Mouse (Mus musculus) lung, postnatal 0 days (tissue): Measurements from ENCODE around the gene Gm20388. TPM values are rescaled to one million over a fixed set of nuclear protein-coding genes. Genes with fewer than 3 reads are reported as not detected.

Experiments used
- ATAC-seq: fragments of 200-750 bp; cut with Nextera tagmentation; 2 replicates; pipeline ENCODE4 v1.8.0; 2017; ENCODE audit warnings: moderate library complexity
- DNase-seq: peaks from one replicate; pipeline ENCODE4 v3.0.0-alpha.2; 2016; ENCODE audit warnings: low spot score
- H3K27ac ChIP-seq: fragments of 300-500 bp; sonication (generic); 2 replicates; pipeline ENCODE4 v1.5.1; 2014; ENCODE audit warnings: antibody characterized with exemption, mild to moderate bottlenecking, low read length, mixed read lengths
- H3K27me3 ChIP-seq: fragments of 300-500 bp; sonication (generic); replicated peaks from 2 replicates; pipeline ENCODE4 v1.6.1; 2014; ENCODE audit warnings: low read length, mixed read lengths; ENCODE audit not compliant: insufficient read depth
- H3K36me3 ChIP-seq: fragments of 300-500 bp; sonication (generic); 2 replicates; pipeline ENCODE4 v1.6.1; 2014; ENCODE audit warnings: low read length, mixed read lengths; ENCODE audit not compliant: insufficient read depth
- H3K4me1 ChIP-seq: fragments of 300-500 bp; sonication (generic); 2 replicates; pipeline ENCODE4 v1.6.1; 2014; ENCODE audit warnings: antibody characterized with exemption, low read depth, low read length, mixed read lengths; ENCODE audit not compliant: insufficient read depth
- H3K4me2 ChIP-seq: fragments of 300-500 bp; sonication (generic); replicated peaks from 2 replicates; pipeline ENCODE4 v1.6.1; 2014; ENCODE audit warnings: low read depth, mild to moderate bottlenecking, low read length, moderate library complexity, mixed read lengths
- H3K4me3 ChIP-seq: fragments of 300-500 bp; sonication (generic); 2 replicates; pipeline ENCODE4 v1.5.1; 2014; ENCODE audit warnings: low read depth, low read length
- H3K9ac ChIP-seq: fragments of 300-500 bp; sonication (generic); replicated peaks from 2 replicates; pipeline ENCODE4 v1.6.1; 2014; ENCODE audit warnings: low read depth, mild to moderate bottlenecking
- H3K9me3 ChIP-seq: fragments of 300-500 bp; sonication (generic); 2 replicates; pipeline ENCODE4 v1.6.1; 2016; ENCODE audit warnings: low read length, mixed read lengths
- CTCF ChIP-seq: IDR thresholded peaks from 2 replicates; pipeline ENCODE4 v1.5.1; 2016; ENCODE audit warnings: antibody characterized with exemption, mild to moderate bottlenecking
- EP300 ChIP-seq: IDR thresholded peaks from 2 replicates; pipeline ENCODE4 v1.6.1; 2016; ENCODE audit warnings: antibody characterized with exemption, mild to moderate bottlenecking, control low read depth
- WGBS: fragments of 180-500 bp; shearing (Covaris S2); extraction: QIAGEN DNeasy Blood & Tissue Kit; methylation state at CpG from one replicate; pipeline ENCODE4 v1.1.7; 2014; 5-methylcytosine and 5-hydroxymethylcytosine counted together
- polyA plus RNA-seq: library from polyadenylated mRNA; unstranded; fragments of >200 nt; fragmentation: Nextera tagmentation; extraction: Ambion mirVana; gene quantifications from 2 replicates; pipeline ENCODE4 v1.2.1, GENCODE M21; 2015

The Gm20388 gene
- polyA plus RNA-seq, 1 experiment from 2014 or later, result not detected

DNA sequence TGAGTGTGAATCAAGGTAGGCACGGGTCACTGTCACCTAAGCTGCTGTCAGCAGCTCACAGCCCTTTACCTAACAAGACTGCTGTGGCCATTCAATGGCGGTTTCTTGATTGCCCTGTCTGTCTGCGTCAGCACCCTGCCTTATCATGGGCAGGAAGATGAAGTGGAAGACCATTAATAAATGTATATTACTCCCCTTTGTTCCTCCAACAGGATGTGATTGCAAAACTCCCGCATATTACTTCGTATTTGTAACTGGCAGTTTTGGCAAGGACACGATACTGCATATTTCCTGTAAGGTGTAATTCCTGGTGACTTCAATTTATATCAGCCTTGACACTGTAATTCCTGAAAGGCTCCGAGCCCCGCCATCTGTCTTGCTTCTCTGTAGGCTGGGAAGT, 4330.3 kb downstream of the Gm20388 start:
- H3K4me2 ChIP-seq, result no peak overlapping the region
- no peaks in the 10 kb centered on the region for H3K36me3 ChIP-seq
- 27% methylated on average over 8 of the region's 8 CpGs for WGBS
- no peak overlapping the region for H3K4me3 ChIP-seq
- peak; percentile 80 for DNase-seq
- H3K9me3 ChIP-seq, result no peaks in the 10 kb centered on the region
- peaks cover 9% of the 10 kb centered on the region; the same call in 1 of the 2 replicates for H3K4me1 ChIP-seq
- peak; percentile 62 for ATAC-seq
- H3K27ac ChIP-seq, result peak overlapping the region; percentile 47; the same call in 1 of the 2 replicates
- H3K27me3 ChIP-seq, result no peaks in the 10 kb centered on the region
- H3K9ac ChIP-seq, result no peak overlapping the region
- TF ChIP-seq EP300 (peak; percentile 87), CTCF (no peak)

DNA sequence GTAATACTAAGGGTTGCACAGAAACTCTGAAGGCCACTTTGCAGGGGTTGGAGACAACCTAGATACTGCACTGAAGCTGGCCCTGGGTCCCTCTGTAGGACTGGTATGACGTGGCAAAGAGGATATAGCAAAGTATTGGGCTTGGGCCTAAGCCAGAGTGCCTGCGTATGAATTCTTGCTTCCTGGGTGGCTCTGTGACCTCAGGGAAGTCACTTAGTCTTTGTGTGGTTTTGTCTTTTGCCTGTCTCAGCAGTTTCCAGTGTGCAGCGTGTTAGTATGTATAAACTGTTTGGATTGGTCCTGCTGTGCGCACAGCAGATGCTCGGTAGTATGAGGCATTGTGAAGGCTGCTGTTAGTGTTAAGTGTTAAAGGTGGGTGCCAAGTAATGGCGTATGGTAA, 4331.6 kb downstream of the Gm20388 start:
- no peaks in the 10 kb centered on the region for H3K27me3 ChIP-seq
- no peak for TF ChIP-seq EP300
- no peak for TF ChIP-seq CTCF
- 63% methylated on average over 6 of the region's 6 CpGs for whole genome bisulfite sequencing
- H3K36me3 ChIP-seq, result no peaks in the 10 kb centered on the region
- no peaks in the 10 kb centered on the region for H3K9me3 ChIP-seq
- H3K4me2 ChIP-seq, result no peak overlapping the region
- no peak overlapping the region for H3K4me3 ChIP-seq
- H3K9ac ChIP-seq, result no peak overlapping the region
- DNase-seq (peak; percentile 46), ATAC-seq (peak; percentile 28; the same call in 1 of the 2 replicates)
- peaks cover 9% of the 10 kb centered on the region; the same call in 1 of the 2 replicates for H3K4me1 ChIP-seq
- H3K27ac ChIP-seq, result no peak overlapping the region

DNA sequence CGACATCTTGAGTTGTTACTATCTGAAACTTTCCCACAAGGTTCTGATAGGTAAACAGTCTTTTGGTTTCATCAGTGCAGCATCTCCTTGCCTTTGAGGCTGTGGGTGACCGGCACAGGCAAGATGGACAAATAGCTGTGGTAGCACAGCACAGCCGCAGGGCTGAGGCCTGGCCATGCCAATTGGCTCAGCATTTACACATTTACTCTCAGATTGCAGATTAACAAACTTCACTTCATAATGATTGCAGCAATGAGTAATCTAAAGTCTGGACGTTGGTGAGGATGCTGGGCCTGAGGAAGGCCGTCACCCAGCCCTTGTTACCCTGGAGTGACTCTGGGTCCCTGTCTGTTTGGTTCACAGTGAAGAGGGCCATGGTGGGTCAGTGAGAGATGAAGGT, 4332.3 kb downstream of the Gm20388 start:
- no peak for DNase-seq
- whole genome bisulfite sequencing, result 92% methylated on average over 5 of the region's 5 CpGs
- Histone ChIP-seq H3K9me3 (no peaks in the 10 kb centered on the region), H3K36me3 (no peaks in the 10 kb centered on the region), H3K4me1 (peaks cover 9% of the 10 kb centered on the region; the same call in 1 of the 2 replicates), H3K9ac (no peak overlapping the region), H3K27me3 (no peaks in the 10 kb centered on the region), H3K27ac (no peak overlapping the region), H3K4me2 (no peak overlapping the region), H3K4me3 (no peak overlapping the region)
- TF ChIP-seq EP300 (no peak), CTCF (no peak)
- no peak for ATAC-seq

DNA sequence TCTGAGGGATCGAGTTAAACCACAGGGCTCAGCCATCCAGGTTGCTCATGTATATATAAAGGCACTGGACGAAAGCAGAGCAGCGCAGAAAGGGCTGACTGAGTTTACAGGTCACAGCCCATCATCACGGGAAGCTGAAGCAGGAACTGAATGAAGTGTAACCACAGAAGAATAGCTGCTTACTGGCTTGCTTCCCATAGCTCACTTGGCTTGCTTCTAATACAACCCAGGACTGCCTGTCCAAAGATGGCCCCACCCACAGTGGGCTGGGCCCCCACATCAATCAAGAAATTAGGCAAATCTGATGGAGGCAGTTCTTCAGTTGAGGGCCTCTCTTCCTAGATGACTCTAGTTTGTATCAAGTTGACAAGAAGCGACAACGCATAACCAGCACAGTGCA, 4336.9 kb downstream of the Gm20388 start:
- H3K27me3 ChIP-seq, result no peaks in the 10 kb centered on the region
- no peak overlapping the region for H3K9ac ChIP-seq
- ATAC-seq (peak; percentile 20; the same call in 1 of the 2 replicates), DNase-seq (peak; percentile 62)
- WGBS, result 70% methylated on average over 6 of the region's 6 CpGs
- TF ChIP-seq EP300 (no peak), CTCF (no peak)
- no peak overlapping the region for H3K4me3 ChIP-seq
- H3K4me2 ChIP-seq, result no peak overlapping the region
- H3K36me3 ChIP-seq, result no peaks in the 10 kb centered on the region
- H3K4me1 ChIP-seq, result peaks cover 7% of the 10 kb centered on the region; the same call in 1 of the 2 replicates
- no peaks in the 10 kb centered on the region for H3K9me3 ChIP-seq
- no peak overlapping the region for H3K27ac ChIP-seq

DNA sequence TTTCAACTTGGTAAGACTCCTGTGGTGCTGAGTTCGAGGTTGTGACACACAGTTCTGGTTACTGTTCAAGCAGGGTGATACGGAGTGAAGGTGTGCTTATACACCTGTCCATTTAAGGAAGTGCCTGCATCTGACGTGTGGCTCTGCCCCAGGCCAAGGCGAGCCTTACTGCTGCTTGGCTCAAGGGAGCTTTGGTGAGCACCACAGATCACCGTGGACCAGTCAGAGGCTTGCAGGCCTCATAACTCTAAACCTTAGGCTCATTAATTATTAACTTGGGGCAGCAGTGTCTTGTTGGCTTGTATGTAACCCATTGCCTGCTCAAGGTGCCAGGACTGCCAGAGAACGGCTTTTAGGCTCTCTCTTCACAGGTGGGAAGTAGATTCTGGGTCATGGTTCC, 4338.0 kb downstream of the Gm20388 start:
- H3K27ac ChIP-seq, result no peak overlapping the region
- TF ChIP-seq EP300 (no peak), CTCF (no peak)
- H3K4me3 ChIP-seq, result no peak overlapping the region
- peaks cover 12% of the 10 kb centered on the region; the same call in 1 of the 2 replicates for H3K4me1 ChIP-seq
- no peaks in the 10 kb centered on the region for H3K36me3 ChIP-seq
- H3K27me3 ChIP-seq, result no peaks in the 10 kb centered on the region
- ATAC-seq, result no peak
- H3K9me3 ChIP-seq, result no peaks in the 10 kb centered on the region
- no peak for DNase-seq
- WGBS, result 78% methylated on average over 6 of the region's 6 CpGs
- H3K4me2 ChIP-seq, result no peak overlapping the region
- H3K9ac ChIP-seq, result no peak overlapping the region

DNA sequence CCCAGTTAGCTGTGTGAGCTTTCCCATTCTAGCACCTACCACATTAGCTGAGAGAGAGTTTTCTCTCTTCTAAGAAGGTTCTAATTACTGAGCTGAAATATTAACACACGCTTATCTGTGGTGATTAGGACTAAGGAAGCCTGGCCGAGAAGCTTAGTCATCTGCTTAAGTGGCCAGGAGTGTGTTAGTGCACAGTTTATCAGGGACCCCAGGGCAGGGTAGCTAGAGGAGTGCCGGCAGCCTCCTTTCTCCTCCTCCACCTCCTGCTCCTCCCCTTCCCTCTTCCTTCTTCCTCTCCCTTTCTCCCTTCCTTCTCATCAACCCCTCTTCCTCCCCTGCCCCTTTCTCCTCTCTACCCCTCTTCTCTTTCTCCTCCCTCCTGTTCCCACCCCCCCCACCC, 4339.6 kb downstream of the Gm20388 start:
- no peaks in the 10 kb centered on the region for H3K36me3 ChIP-seq
- ATAC-seq, result 0 out of 2 replicates have a peak, but pooled peaks have one; percentile 21
- H3K27ac ChIP-seq, result peak overlapping the region; percentile 60
- no peak overlapping the region for H3K9ac ChIP-seq
- WGBS, result 14% methylated on average over 3 of the region's 3 CpGs
- H3K4me3 ChIP-seq, result no peak overlapping the region
- peak; percentile 58 for DNase-seq
- TF ChIP-seq EP300 (no peak), CTCF (no peak)
- H3K27me3 ChIP-seq, result no peaks in the 10 kb centered on the region
- peak overlapping the region; percentile 22; the same call in 1 of the 2 replicates for H3K4me2 ChIP-seq
- peaks cover 16% of the 10 kb centered on the region; the same call in 1 of the 2 replicates for H3K4me1 ChIP-seq
- H3K9me3 ChIP-seq, result no peaks in the 10 kb centered on the region
